Mouse (Mus musculus): Measurements from ENCODE around the gene Pdzk1.

Gene Pdzk1

DNA sequence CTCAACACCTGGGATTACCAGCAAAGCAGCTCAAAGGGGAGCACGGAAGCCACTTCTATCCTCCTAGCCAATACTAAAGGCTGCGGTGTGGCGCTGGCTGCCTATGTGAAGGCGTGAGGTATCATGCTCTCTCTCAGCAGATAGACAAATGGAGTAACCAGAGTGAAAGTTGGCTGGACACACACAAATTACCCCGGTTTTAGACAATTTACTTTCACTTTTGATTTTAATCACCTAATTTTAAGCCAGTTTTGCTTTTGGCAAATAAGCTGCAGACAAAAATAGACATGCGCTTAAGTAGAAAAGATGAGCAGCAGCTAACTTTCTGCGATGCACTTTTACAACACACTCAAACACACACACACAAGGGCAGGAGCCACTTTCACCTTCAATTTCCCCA is 54.6 kb downstream of the Pdzk1 start:
- DNase-seq: no peak

- DNase-seq: no peak
Measured at GRCm38 (mm10) chr3:96902336-96902999, 73.4 kb downstream of the Pdzk1 start.

DNA sequence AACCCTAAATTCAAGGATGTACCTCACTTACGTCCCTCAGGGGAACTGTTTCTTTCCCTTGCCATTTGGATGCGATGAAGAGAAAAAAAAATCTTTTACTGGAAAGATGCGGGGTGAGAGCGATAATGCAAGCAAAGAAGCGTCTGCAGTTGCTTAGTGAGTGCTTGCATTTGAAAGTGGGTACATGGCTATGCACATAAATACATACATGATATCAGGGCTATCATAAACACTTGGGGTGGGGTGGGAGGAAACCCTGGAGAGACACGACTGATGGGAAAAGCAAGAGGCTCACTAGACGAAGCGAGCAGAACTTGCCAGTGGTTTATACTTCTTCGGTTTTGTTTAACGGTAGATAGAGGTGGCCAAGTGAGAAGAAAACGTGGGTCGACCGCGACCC is 75.3 kb downstream of the Pdzk1 start, which contains the start of gene Gja5:
Gene Gja5, plus strand, starts transcription at position 301 of the 400 bp plus-strand sequence.
- no peak for DNase-seq

DNA sequence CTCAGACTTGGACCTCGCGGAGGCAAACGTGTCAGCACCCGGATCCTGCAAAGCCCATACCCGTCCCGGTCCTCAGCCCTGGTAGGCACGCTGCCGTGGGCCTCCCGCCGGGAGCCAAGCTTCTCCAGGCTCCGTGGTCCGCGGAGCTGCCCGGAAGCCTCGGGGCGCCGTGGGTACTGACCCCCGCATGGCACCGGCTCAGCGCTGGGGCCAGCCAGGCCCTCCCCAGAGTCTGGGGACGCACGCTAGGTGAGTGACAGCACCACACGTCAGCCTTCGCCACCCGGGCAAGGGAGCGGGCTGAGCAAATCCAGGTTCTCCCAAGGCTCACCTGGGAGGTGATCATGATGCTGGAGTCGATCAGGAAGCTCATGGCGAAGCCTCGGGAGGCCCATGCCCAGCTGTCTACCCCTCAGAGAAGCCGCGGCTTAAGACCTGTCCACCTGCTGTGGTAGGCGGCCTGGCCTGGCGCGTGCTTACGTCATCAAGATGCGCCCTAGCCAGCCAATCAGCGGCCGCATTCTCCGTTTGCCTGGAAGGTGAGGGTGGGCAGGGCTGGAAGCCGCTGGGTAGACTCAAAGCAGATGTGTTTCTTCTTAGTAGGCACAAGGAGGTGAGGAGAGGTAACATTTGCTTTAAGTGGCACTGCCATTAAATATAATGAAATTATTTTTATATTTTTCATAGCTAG is 75.9 kb downstream of the Pdzk1 start, which contains the start of gene Gpr89:
Gene Gpr89, minus strand, starts transcription at position 496 of the 691 bp plus-strand sequence.
- peak; percentile 97 for DNase-seq

GRCm38 (mm10) chr3:96905592-96905991 is 76.5 kb downstream of the Pdzk1 start:
- DNase-seq: no peak

Measured in kidney, postnatal 4 days (tissue).